Mouse (Mus musculus) MEL (cell line): ENCODE results near the gene Tnfrsf1b. TPM values are rescaled to one million over a fixed set of nuclear protein-coding genes. Genes with fewer than 3 reads are reported as not detected.

Source experiments
- DNase-seq: peaks from one replicate; pipeline ENCODE4 v3.0.0; 2011; ENCODE audit warnings: low read depth, low spot score
- H3K27ac ChIP-seq: 2 replicates; pipeline ENCODE4 v1.5.1; 2012; ENCODE audit warnings: low read depth, mild to moderate bottlenecking, control low read depth, low read length, moderate library complexity; ENCODE audit not compliant: control insufficient read depth
- H3K27me3 ChIP-seq, 2 experiments: fragments of 150-350 bp in 1 of 2; sonication (generic) in 1 of 2; 2 replicates each; pipeline ENCODE4 v1.6.1; 2012; ENCODE audit warnings: low read length in 2 of 2, mild to moderate bottlenecking in 2 of 2, improper control_type of control experiment in 1 of 2, moderate library complexity in 1 of 2; ENCODE audit not compliant: insufficient read depth in 2 of 2, control insufficient read depth in 1 of 2
- H3K36me3 ChIP-seq, 2 experiments: 2 replicates each; pipeline ENCODE4 v1.6.1; 2012 to 2014; ENCODE audit warnings: low read length in 2 of 2, improper control_type of control experiment in 1 of 2, inconsistent platforms in 1 of 2, mild to moderate bottlenecking in 1 of 2; ENCODE audit not compliant: insufficient read depth in 2 of 2, control insufficient read depth in 1 of 2
- H3K4me1 ChIP-seq, 2 experiments: fragments of 150-350 bp in 1 of 2; sonication (generic) in 1 of 2; 2 replicates each; pipeline ENCODE4 v1.6.1; 2012; ENCODE audit warnings: low read length in 2 of 2, improper control_type of control experiment in 1 of 2, mild to moderate bottlenecking in 1 of 2; ENCODE audit not compliant: insufficient read depth in 2 of 2, control insufficient read depth in 1 of 2
- H3K4me3 ChIP-seq, 2 experiments: fragments of 150-350 bp in 1 of 2; sonication (generic) in 1 of 2; 2 replicates each; pipeline ENCODE4 v1.5.1; 2012; ENCODE audit warnings: low read depth in 2 of 2, low read length in 2 of 2, mild to moderate bottlenecking in 2 of 2, moderate library complexity in 2 of 2, control low read depth in 1 of 2, improper control_type of control experiment in 1 of 2; ENCODE audit not compliant: control insufficient read depth in 1 of 2, insufficient read depth in 1 of 2
- H3K79me2 ChIP-seq: 2 replicates; pipeline ENCODE4 v1.6.1; 2012; ENCODE audit warnings: mild to moderate bottlenecking, low read length, moderate library complexity; ENCODE audit not compliant: control insufficient read depth, poor library complexity, insufficient read depth
- H3K9ac ChIP-seq: 2 replicates; pipeline ENCODE4 v1.6.1; 2012; ENCODE audit warnings: low read depth, mild to moderate bottlenecking, control low read depth, low read length, moderate library complexity; ENCODE audit not compliant: control insufficient read depth, poor library complexity, severe bottlenecking
- H3K9me3 ChIP-seq: fragments of 150-350 bp; sonication (generic); replicated peaks from 2 replicates; pipeline ENCODE4 v1.6.1; 2012; ENCODE audit warnings: mild to moderate bottlenecking, low read length, improper control_type of control experiment, moderate library complexity; ENCODE audit not compliant: insufficient read depth
- CHD1 ChIP-seq: IDR thresholded peaks from 2 replicates; pipeline ENCODE4 v1.6.1; 2012; ENCODE audit warnings: low read depth, mild to moderate bottlenecking, inconsistent platforms, low read length, improper control_type of control experiment
- CHD2 ChIP-seq: IDR thresholded peaks from 2 replicates; pipeline ENCODE4 v1.6.1; 2011; ENCODE audit warnings: low read length, improper control_type of control experiment
- CTCF ChIP-seq, 3 experiments: IDR thresholded peaks in 2 of 3; conservative IDR thresholded peaks in 1 of 3; 2 replicates each; pipeline ENCODE4 v1.5.1; 2011 to 2012; ENCODE audit warnings: low read length in 3 of 3, low read depth in 2 of 3, mild to moderate bottlenecking in 2 of 3, improper control_type of control experiment in 1 of 3, inconsistent platforms in 1 of 3, mixed read lengths in 1 of 3, moderate library complexity in 1 of 3; ENCODE audit not compliant: control insufficient read depth in 1 of 3, insufficient read depth in 1 of 3, poor library complexity in 1 of 3, severe bottlenecking in 1 of 3
- E2F4 ChIP-seq: IDR thresholded peaks from 2 replicates; pipeline ENCODE4 v1.6.1; 2011; ENCODE audit warnings: low read depth, low read length, improper control_type of control experiment, borderline replicate concordance
- EP300 ChIP-seq, 2 experiments: IDR thresholded peaks; 2 replicates each; pipeline ENCODE4 v1.6.1; 2011; ENCODE audit warnings: improper control_type of control experiment in 2 of 2, low read length in 2 of 2, low read depth in 1 of 2, mild to moderate bottlenecking in 1 of 2
- ETS1 ChIP-seq: IDR thresholded peaks from 2 replicates; pipeline ENCODE4 v1.6.1; 2012; ENCODE audit warnings: low read depth, mild to moderate bottlenecking, inconsistent platforms, low read length, improper control_type of control experiment, moderate library complexity
- GATA1 ChIP-seq: IDR thresholded peaks from 2 replicates; pipeline ENCODE4 v1.6.1; 2011; ENCODE audit warnings: low read depth, low read length, improper control_type of control experiment
- HCFC1 ChIP-seq: IDR thresholded peaks from 2 replicates; pipeline ENCODE4 v1.6.1; 2012; ENCODE audit warnings: low read depth, mild to moderate bottlenecking, inconsistent platforms, low read length, improper control_type of control experiment, moderate library complexity
- MAFK ChIP-seq: IDR thresholded peaks from 2 replicates; pipeline ENCODE4 v1.6.1; 2011; ENCODE audit warnings: low read depth, mild to moderate bottlenecking, low read length, improper control_type of control experiment, borderline replicate concordance
- MXI1 ChIP-seq: IDR thresholded peaks from 2 replicates; pipeline ENCODE4 v1.6.1; 2011; ENCODE audit warnings: mild to moderate bottlenecking, low read depth, low read length, improper control_type of control experiment
- MYB ChIP-seq: IDR thresholded peaks from 2 replicates; pipeline ENCODE4 v1.6.1; 2011; ENCODE audit warnings: mild to moderate bottlenecking, low read depth, low read length, improper control_type of control experiment
- MYC ChIP-seq: IDR thresholded peaks from 2 replicates; pipeline ENCODE4 v1.6.1; 2011; ENCODE audit warnings: low read depth, mild to moderate bottlenecking, low read length, improper control_type of control experiment, moderate library complexity
- POLR2A ChIP-seq, 2 experiments: IDR thresholded peaks; 2 replicates each; pipeline ENCODE4 v1.6.1; 2011 to 2012; ENCODE audit warnings: low read length in 2 of 2, mild to moderate bottlenecking in 2 of 2, control low read depth in 1 of 2, improper control_type of control experiment in 1 of 2, low read depth in 1 of 2, moderate library complexity in 1 of 2; ENCODE audit not compliant: control insufficient read depth in 1 of 2, insufficient read depth in 1 of 2, poor library complexity in 1 of 2
- POLR2AphosphoS2 ChIP-seq: IDR thresholded peaks from 2 replicates; pipeline ENCODE4 v1.6.1; 2011; ENCODE audit warnings: low read length, improper control_type of control experiment
- RAD21 ChIP-seq: IDR thresholded peaks from 2 replicates; pipeline ENCODE4 v1.6.1; 2011; ENCODE audit warnings: mild to moderate bottlenecking, low read depth, low read length, improper control_type of control experiment
- RCOR1 ChIP-seq: IDR thresholded peaks from 2 replicates; pipeline ENCODE4 v1.6.1; 2012; ENCODE audit warnings: low read depth, mild to moderate bottlenecking, inconsistent platforms, low read length, improper control_type of control experiment
- SIN3A ChIP-seq: IDR thresholded peaks from 2 replicates; pipeline ENCODE4 v1.6.1; 2012; ENCODE audit warnings: low read length, improper control_type of control experiment, inconsistent platforms
- SMC3 ChIP-seq: IDR thresholded peaks from 2 replicates; pipeline ENCODE4 v1.6.1; 2011; ENCODE audit warnings: low read depth, low read length, improper control_type of control experiment
- TAL1 ChIP-seq: IDR thresholded peaks from 2 replicates; pipeline ENCODE4 v1.6.1; 2012; ENCODE audit warnings: mild to moderate bottlenecking, inconsistent platforms, low read length, moderate library complexity, mixed read lengths
- TBP ChIP-seq: IDR thresholded peaks from 2 replicates; pipeline ENCODE4 v1.8.0; 2011; ENCODE audit warnings: low read depth, low read length, improper control_type of control experiment
- TCF12 ChIP-seq: IDR thresholded peaks from 2 replicates; pipeline ENCODE4 v1.6.1; 2014; ENCODE audit warnings: low read depth, mild to moderate bottlenecking, inconsistent platforms, low read length, improper control_type of control experiment, moderate library complexity
- UBTF ChIP-seq: IDR thresholded peaks from 2 replicates; pipeline ENCODE4 v1.6.1; 2012; ENCODE audit warnings: low read depth, mild to moderate bottlenecking, inconsistent platforms, low read length, improper control_type of control experiment, moderate library complexity, borderline replicate concordance; ENCODE audit not compliant: insufficient read depth
- USF2 ChIP-seq, 2 experiments: IDR thresholded peaks; 2 replicates each; pipeline ENCODE4 v1.6.1; 2011 to 2012; ENCODE audit warnings: improper control_type of control experiment in 2 of 2, low read length in 2 of 2, borderline replicate concordance in 1 of 2, inconsistent platforms in 1 of 2, low read depth in 1 of 2, mild to moderate bottlenecking in 1 of 2; ENCODE audit not compliant: insufficient read depth in 1 of 2
- ZC3H11A ChIP-seq: IDR thresholded peaks from 2 replicates; pipeline ENCODE4 v1.6.1; 2012; ENCODE audit warnings: low read depth, mild to moderate bottlenecking, inconsistent platforms, low read length, improper control_type of control experiment
- polyA plus RNA-seq, 2 experiments: library from polyadenylated mRNA; stranded (reverse) in 1 of 2; unstranded in 1 of 2; fragments of >175 nt in 1 of 2; fragments of >200 nt in 1 of 2; gene quantifications; 2 replicates each; pipeline versions ENCODE4 v1.2.1 to v1.2.4; 2012; ENCODE audit warnings: low replicate concordance in 2 of 2, low read depth in 1 of 2; ENCODE audit not compliant: insufficient read length in 2 of 2, insufficient read depth in 1 of 2, missing spikeins in 1 of 2
- total RNA-seq: library from RNA; depleted of rRNA; stranded (reverse); fragments of 300-350 nt; gene quantifications from 2 replicates; pipeline ENCODE4 v1.2.3, GENCODE M21; 2012

Gene Tnfrsf1b
- total and polyA plus RNA-seq, 3 experiments: 0.58 to 1.2 TPM; not detected in 1

- Histone ChIP-seq H3K79me2 (no peaks in the 10 kb centered on the region), H3K27me3 (no peaks in the 10 kb centered on the region), H3K27ac (no peak overlapping the region), H3K9ac (no peak overlapping the region), H3K9me3 (no peaks in the 10 kb centered on the region), H3K4me3 (no peak overlapping the region), H3K36me3 (no peaks in the 10 kb centered on the region), H3K4me1 (no peaks in the 10 kb centered on the region)
- no peak for DNase-seq
- TF ChIP-seq SIN3A (no peak), TAL1 (no peak), MXI1 (no peak), POLR2AphosphoS2 (no peak), UBTF (no peak), MYC (no peak), ZC3H11A (no peak), TBP (no peak), EP300 (IDR thresholded peaks at IDR 0.05; ENCODE audit: low read depth in 1 of 2, low read length in 2 of 2) (no peak), E2F4 (no peak), ETS1 (no peak), MYB (no peak), GATA1 (no peak), SMC3 (no peak), TCF12 (no peak), USF2 (IDR thresholded peaks at IDR 0.05; ENCODE audit: borderline replicate concordance in 1 of 2, insufficient read depth in 1 of 2, low read depth in 1 of 2, low read length in 2 of 2) (no peak)
Measured at GRCm38 (mm10) chr4:145230647-145231046, 16.0 kb downstream of the Tnfrsf1b start.

- TF ChIP-seq CHD1 (no peak), CHD2 (no peak), CTCF (IDR thresholded peaks at IDR 0.05 in 2 of 3, conservative IDR thresholded peaks at IDR 0.05 in 1 of 3; ENCODE audit: control insufficient read depth in 1 of 3, insufficient read depth in 1 of 3, low read depth in 2 of 3, low read length in 3 of 3, poor library complexity in 1 of 3, severe bottlenecking in 1 of 3) (no peak), RCOR1 (no peak), HCFC1 (no peak), POLR2AphosphoS2 (no peak), RAD21 (no peak), UBTF (no peak), MAFK (no peak), EP300 (IDR thresholded peaks at IDR 0.05; ENCODE audit: low read depth in 1 of 2, low read length in 2 of 2) (no peak), POLR2A (IDR thresholded peaks at IDR 0.05; ENCODE audit: control insufficient read depth in 1 of 2, insufficient read depth in 1 of 2, low read depth in 1 of 2, low read length in 2 of 2, poor library complexity in 1 of 2) (no peak), E2F4 (no peak)
- no peak overlapping the region for H3K4me3 ChIP-seq
- H3K4me1 ChIP-seq: no peaks in the 10 kb centered on the region
- H3K36me3 ChIP-seq: no peaks in the 10 kb centered on the region
- H3K79me2 ChIP-seq: no peaks in the 10 kb centered on the region
- no peaks in the 10 kb centered on the region for H3K9me3 ChIP-seq
- no peak overlapping the region for H3K27ac ChIP-seq
- no peak for DNase-seq
- no peak overlapping the region for H3K9ac ChIP-seq
- no peaks in the 10 kb centered on the region for H3K27me3 ChIP-seq
Measured at GRCm38 (mm10) chr4:145229524-145230163, 17.0 kb downstream of the Tnfrsf1b start.
